Mouse (Mus musculus) kidney, postnatal 14 days (tissue): ENCODE measurements at regions not wholly inside any gene's neighbourhood (a gene's known extent, or its start where the extent isn't known, plus 50 kb on each side); places are given as distances from the start of the nearest gene placed in this dataset.

Experiments
- DNase-seq: peaks from one replicate; pipeline ENCODE4 v3.0.0; 2022; ENCODE audit warnings: mixed read lengths

GRCm38 (mm10) chr7:37096291-37096690 is 398.4 kb downstream of the Tshz3 start:
- DNase-seq = no peak

GRCm38 (mm10) chr7:37098950-37099349 is 401.0 kb downstream of the Tshz3 start:
- DNase-seq = no peak

DNA sequence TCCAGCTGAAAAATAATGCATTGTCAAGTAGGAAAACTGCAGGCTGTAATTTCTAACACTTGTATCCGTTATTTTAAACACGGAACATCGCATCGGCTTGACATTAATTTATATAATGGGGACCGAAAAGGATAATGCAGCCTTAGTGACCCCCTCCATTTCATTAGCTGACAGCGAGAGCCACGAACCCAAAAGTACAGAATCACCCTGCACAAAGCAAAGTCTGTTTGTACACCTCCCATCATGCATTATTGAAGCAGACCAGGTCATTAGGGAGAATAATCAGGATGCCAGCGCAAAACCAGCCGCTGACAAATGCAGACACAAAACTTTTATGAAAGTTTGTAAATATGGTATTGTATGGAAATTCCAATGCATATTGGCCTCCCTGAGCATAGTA is 406.8 kb downstream of the Tshz3 start:
- no peak for DNase-seq

GRCm38 (mm10) chr7:37111071-37111470 is 413.2 kb downstream of the Tshz3 start:
- DNase-seq = no peak

- DNase-seq = no peak
Measured at GRCm38 (mm10) chr7:37120776-37121175, 422.9 kb downstream of the Tshz3 start.

DNA sequence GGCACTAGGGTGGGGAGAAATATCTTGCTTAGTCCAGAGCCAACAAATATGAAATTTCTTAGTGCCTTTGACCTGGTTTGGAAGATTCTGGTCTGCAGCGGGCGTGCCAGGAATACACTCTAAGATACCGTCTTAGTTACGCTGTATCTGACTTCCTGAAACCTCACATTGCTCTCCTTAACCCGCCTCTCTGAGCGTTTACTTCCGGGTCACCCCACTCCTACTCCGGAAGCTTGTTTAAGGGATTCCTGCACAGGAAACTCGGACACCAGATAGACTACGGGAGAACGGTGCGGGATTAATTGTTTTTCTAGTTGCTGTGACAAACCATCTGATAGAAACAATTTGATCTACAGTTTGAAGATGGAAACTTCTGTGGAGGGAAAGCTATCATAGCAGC is 442.3 kb downstream of the Tshz3 start:
- peak; percentile 4 for DNase-seq

DNA sequence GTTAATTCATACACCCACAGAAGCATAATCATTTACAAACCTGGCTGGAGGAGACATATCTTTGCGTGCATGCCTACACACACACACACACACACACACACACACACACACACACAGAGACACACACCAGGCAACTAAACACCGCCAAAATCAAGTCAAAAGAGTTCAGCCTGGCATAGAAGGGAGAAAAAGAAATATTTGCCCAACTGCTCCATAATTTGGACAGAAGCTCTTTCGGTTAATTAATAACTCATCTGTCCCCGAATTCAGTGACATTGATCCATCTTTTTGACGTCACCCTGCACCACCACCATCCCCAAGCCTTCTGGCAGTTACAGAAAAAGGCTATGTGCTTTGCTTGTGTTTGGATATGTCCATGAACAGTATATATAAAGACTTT is 444.9 kb downstream of the Tshz3 start:
- no peak for DNase-seq

GRCm38 (mm10) chr7:37144303-37144702 is 446.4 kb downstream of the Tshz3 start:
- DNase-seq = no peak

DNA sequence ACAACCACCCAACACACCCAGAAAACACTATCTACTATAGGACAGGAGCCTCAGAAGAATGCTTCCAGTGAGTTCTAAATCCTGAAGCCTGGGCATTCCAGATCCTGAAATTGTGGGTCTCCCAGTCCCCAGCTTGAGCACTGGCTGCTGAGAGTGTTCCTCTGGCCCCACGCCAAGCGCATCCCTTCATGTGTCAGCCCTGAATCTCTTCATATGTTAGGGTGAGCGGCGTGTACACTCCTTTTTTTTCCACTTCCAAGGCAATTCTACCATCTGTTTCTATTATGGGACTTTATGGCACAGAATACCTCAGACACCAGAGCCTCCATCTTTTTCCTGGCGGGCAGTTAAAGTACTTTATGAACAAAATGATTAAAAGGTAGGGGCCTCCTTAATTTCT is 451.8 kb downstream of the Tshz3 start:
- DNase-seq = no peak

- peak; percentile 9 for DNase-seq
Measured at GRCm38 (mm10) chr7:37159801-37160200, 461.9 kb downstream of the Tshz3 start.

DNA sequence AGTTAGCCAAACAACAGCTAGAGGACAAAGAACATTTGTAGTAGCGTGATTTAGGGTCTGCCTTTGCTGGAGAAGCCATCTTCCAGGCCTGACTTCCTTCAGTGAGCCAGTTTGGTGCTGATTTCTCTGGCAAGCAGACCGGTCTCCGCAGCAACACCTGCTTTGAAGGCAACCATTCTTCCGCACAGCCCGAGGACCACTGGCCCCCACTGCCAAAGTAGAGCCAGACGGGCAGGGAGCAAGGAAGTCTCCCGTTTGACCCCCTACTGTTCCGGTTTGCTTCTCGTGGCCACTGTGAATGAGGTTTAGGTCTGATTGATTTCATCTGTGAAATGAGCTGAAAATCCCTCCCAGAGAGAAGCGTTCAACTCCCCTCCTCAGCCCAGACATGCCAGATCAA is 471.0 kb downstream of the Tshz3 start:
- DNase-seq = no peak

DNA sequence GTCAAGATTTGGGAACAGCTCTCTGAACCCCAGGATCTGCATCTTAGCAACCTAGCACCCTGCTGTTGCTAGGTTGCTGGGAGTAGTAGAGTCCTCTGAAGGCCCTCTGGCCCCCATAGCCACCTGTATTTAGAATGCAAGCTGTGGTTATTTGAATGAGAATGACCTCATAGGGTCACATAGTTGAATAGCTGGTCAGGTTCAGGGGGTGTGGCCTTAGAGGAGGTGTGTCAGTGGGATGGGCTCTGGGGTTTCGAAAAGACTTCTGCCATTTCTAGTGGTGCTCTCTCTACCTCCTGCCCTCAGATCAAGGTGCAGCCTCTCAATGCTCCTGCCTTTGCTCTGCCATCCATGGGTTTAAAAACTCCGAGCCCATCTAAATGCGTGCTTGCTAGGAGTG is 477.8 kb downstream of the Tshz3 start:
- DNase-seq = no peak

- no peak for DNase-seq
Measured at GRCm38 (mm10) chr7:37178256-37178655, 480.3 kb downstream of the Tshz3 start.

- no peak for DNase-seq
Measured at GRCm38 (mm10) chr7:37179907-37180306, 482.0 kb downstream of the Tshz3 start.

DNA sequence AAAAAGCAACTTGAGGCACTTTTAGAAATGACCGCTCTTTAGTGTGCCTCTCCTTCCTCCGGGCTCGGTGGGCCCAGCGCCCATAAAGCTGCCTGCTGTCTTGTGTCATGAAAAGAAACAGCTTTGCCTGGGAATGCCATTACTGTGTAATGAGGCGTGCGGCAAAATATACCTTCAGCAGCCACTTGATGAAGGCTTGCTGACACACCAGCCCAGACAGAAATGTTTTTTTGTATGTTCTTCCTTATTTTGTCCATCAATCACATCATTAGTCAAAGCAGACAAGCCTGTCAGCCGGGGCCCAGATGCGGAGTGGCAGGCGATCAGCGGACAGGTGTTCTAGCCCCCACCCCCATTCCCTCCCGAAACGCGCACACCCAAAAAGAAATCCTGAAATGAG is 482.5 kb downstream of the Tshz3 start:
- DNase-seq = no peak

- no peak for DNase-seq
Measured at GRCm38 (mm10) chr7:37181109-37181508, 483.2 kb downstream of the Tshz3 start.

DNA sequence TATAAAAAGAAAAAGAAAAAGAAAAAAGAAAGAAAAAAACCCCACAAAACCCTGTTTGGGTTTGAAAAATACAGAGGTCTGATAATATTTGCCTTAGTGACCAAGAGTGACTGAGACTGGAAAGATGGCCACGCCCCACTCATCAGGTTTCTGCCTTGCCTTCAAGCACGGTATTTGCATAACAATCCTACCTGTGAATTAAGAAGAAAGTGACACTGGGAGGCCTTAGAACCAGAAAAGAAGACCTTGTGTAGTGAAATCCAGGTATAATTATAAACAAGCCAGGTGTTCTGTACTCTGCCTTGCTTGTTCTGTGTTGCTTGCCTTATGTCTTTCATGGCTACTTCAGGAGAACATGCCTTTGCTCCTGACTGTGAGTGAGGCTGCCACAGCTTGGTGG is 494.6 kb downstream of the Tshz3 start:
- no peak for DNase-seq

DNA sequence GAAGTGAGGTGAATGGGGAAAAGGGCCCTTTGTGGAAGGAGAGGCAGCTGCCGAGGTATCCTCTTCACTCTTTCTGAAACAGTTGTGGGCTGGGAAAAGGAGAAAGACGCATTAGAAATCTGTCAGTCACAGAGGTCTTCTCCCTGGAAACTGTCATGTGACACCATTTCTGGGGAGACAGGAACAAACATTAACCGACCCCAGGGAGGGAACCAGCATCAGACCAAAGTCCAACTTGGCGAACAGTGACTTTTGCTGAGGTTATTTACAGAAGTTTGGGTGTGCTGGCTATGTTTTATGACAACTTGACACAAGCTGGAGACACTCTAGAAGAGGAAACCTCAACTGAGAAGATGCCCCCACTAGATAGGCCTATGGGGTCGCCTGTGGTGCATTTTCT is 506.9 kb downstream of the Tshz3 start:
- peak; percentile 34 for DNase-seq

DNA sequence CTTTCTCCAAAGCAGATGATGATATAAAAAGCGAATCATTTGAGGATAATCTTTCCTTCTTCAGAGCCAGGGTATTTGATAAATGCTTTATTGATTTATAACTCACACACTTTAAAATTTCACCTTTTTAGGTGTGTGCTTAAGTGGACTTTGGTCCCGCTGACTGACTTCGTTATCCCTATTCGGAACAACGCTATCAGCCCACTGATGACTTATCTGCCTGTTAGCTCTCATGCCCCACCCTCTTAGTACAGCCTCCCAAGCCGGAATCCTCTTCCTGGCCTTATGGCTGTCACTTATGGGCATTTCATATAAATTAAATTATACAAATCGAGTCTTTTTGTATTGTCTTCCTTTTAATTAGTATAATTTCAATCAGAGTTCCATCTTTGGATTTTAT is 510.4 kb downstream of the Tshz3 start:
- DNase-seq = no peak

- DNase-seq = no peak
Measured at GRCm38 (mm10) chr7:37213751-37214181, 515.8 kb downstream of the Tshz3 start.

DNA sequence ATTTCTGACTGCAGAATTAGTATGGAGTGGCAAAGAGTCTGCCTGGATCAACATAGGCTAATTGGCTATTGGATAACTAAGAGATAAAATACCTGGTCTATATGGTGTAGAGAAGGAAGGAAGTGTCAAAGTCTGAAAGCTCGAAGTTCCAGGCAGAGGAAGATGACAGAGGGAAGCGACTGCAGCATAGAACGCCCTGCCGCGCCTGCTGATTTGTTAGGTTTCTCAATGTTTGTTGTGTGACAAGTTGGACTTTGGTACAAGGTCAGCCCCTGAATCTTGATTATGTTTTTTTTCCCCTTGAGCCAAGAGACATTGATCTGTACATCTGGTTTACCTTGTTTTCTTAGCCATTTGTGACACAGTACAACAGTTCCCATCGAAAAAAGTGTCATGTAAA is 517.6 kb downstream of the Tshz3 start:
- DNase-seq = no peak

DNA sequence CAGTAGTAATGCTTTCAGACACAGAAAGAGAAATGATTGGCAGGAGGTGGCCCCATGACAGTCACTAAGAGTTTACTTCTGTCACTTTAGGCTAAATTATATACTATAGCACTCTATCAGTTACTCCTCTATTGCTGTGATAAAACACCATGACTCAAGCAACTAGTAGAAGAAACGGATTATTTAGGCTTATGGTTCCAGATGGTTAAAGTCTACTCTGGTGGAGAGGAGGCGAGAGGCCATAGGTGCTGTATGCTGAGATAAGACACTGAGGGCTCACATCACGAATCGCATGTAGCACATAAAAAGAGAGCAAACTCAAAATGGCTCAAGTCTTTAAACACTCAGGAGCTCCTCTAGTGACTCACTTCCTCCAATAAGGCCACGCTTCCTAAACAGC is 522.6 kb downstream of the Tshz3 start:
- DNase-seq = no peak

- no peak for DNase-seq
Measured at GRCm38 (mm10) chr7:37226423-37226822, 528.5 kb downstream of the Tshz3 start.

DNA sequence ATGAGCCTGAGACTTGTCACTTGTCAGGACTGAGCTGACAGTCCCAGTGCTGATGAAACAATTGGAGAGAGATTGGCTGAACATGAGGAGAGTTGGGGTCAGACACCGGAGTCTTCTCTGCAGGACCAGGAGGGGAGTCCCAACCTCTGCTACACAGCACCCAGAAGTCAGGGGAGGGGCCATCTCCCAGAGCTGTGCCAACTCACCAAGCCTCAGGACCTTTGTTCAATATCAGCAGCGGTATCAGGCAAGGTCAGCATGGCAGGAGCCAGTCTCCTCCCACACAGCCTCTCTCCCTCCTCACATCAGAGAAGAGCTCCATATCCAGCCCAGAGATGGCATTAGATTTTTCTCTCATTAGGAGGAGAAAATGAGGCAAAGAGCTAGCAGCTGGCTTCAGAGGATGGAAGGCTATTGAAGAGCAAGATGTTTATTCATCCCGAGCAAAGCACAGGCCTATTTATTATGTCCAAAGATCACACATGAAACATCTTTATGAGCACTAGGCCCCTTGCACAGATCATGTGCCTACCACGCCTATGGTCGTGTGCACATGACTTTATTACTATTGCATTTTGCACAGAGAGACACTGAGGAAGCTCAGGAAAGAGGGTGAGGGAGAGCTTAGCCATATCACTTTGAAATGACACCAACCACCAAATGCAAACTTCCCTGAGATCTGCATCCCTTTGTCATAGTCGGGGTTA is 532.9 kb downstream of the Tshz3 start:
- DNase-seq = no peak

DNA sequence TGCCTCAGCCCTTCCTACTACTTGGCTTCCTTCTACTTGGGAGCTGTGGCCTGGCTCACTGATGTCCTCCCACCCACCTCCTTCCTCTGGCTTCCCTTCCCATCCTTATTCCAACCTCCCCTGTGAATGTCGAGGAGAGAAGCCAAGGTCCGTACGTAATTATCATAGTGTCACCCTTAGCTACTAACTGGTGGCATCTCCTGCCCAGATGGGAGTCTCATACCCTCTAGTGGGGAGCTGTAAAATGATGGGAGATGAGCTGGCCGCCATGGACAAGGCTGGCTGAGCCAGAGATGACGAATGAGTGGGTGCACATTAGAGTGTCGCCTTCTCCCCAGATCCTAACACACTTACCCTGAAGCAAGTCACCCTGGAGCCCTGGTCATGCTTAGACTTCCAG is 532.6 kb downstream of the Zfp536 start:
- no peak for DNase-seq
